Mouse (Mus musculus) spleen, postnatal 4 days (tissue): ENCODE data around the gene Syngr3.
"Not testable (repeated sequence)": the region's sequence is repeated elsewhere in the genome, so short reads cannot be mapped to it uniquely, and the experiment has no call there.

Experiments used
- DNase-seq, 2 experiments: peaks; one replicate each; pipeline ENCODE4 v3.0.0; 2022; ENCODE audit warnings: low spot score in 2 of 2

Gene Syngr3

DNA sequence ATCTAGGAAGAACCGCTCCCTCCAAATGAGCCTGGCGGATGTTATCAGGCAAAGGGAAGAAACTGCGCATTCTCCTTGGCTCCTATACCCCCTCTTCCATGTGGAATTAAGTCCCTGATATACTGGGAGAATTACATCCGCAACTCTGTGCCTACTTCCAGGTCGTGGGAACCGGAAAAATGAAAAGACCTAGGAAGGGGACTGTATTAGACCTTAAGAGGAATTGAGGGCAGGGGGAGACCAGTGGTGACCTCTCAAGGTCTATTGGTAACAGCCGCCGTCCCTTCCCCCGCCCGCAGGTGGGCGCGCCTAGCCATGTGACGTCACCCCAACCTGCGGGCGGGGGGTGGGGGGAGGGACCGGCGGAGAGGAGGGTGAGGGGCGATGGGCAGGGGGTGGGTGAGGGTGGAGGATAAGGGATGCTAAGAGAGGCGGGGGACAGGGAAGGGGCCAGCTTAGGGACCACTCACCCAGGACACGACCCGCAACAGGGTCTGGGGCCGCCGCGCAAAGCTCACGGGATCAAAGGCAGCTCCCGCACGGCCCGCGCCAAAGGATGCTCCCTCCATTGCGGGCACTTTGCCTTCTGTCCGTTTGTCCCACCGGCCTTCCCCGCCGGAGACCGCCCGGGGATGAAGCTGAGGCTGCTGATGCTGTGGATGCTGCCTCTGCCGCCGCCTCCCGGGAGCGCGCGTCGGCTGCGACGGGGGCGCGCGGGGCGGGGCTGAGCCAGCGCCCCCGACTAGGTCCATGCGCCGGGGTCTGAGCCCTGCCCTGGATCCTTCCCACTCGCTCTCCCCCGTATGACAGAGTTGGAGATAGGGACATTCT is at the start of gene Syngr3:
Gene Syngr3 (minus strand): TSS at position 705 of the 831 bp plus-strand sequence.
- no peak for DNase-seq

DNA sequence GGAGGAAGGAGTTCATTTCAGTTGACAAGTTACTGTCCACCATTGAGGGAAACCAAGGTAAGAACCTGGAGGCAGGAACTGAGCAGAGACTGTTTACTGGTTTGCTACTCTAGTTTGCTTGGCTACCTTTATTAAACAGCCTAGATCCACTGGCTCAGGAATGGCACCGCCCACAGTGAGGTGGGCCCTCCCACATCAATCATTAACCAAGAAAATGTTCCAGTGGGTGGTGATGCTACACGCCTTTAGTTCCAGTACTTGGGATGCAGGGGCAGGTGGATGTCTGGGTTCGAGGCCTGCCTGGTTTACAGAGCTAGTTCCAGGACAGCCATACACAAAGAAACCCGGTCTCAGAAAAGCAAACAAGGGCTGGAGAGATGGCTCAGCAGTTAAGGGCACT is 48.5 kb upstream of the Syngr3 start:
- no peak for DNase-seq

DNA sequence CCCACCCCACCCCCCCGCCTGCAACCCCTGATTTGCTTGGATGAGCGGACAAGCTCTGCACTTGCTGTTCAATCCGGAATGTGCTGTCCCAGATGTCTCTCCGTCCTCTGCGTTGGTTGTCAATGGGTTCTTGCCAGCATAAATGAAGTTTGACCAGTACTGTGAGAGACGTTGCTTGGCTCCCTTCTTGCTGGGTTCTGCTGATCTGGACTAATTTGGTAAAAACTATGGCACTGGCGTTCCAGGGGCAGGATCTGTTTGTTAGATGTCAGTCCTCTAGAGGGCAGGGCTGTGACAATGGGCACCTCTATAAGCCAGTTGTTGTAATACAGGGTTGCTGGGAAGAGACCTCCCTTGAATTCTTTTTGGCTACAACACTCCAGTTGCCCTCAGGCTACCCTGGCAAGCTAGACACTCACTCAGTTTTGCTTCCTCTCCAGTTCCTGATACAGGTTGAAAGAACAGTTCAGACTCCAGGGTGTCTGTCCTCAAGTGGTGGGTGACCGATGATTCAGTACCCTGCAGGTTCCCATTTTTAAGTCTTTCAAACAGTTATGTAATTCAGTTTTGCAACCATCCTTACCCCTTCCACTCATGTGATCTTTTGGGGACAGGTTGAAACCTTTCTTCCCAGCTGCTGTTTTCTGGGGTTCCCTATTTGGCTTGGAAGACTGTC is 47.5 kb upstream of the Syngr3 start:
- peak in 1 of 2 experiments; percentile 63 for DNase-seq

DNA sequence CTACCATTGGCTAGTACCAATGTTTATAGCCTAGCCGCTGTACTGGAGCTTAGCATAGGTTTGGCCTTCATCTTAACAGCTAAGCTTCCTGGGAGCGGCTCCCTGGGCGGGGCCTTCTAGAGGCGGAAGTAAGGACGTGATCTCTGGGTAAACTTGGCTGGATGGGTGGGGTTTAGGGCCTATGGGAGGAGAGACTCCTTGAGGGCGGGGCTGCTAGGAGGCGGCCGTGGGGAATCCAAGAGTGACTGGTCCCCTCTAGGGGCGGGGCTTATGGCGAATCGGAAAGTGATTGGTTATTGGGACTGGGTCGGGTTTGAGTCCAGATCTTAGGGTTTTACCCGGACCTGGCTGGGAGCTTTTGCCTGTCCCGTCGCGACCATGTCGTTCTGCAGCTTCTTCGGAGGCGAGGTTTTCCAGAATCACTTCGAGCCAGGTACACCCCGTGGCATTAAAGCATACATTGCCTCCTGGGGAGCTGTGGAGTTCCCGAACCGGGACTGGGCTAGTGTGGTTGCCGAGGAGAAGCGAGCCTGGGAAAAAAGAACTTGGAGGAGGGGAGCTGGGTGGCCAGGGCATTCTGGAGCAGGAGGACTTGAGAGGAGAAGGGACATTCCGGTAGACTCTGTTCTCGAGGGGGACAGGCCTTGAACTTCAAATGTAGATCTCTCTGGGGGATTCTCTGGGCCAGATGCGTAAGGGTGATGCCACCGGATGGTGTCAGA is 46.7 kb upstream of the Syngr3 start, which contains the start of gene Msrb1:
Gene Msrb1 (plus strand): TSS at position 313 of the 722 bp plus-strand sequence.
- peak; percentile 96 to 97 for DNase-seq

DNA sequence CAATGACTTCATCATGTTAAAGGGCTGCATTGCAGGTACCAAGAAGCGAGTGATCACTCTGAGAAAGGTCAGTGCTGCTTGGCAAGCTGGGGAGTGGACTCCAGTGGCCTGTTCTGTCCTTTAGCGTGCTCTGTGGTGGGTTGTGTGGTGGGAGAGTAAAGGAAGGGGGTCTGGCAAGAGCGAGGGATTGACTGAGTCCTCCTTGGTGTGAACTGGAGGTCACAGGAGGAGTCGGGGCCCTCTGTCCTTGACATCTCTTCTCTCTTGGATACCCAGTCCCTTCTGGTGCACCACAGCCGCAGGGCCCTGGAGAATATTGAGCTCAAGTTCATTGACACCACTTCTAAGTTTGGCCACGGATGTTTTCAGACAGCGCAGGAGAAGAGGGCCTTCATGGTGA is 45.7 kb upstream of the Syngr3 start:
- peak in 1 of 2 experiments; percentile 65 for DNase-seq

DNA sequence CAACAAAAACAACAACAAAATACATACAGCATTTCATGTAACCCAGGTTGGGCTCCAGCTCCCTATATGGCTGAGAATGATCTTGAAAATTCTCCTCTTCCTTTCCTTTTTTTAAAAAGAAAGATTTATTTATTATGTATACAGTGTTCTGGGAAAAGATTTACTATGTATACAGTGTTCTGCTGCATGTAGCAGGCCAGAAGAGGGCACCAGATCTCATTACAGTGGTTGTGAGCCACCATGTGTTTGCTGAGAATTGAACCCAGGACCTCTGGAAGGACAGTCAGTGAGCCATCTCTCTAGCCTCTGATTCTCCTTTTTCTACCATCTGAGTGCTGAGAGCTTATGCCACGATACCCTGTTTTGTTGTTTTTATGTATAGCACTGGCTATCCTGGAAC is 44.8 kb upstream of the Syngr3 start:
- no peak for DNase-seq

DNA sequence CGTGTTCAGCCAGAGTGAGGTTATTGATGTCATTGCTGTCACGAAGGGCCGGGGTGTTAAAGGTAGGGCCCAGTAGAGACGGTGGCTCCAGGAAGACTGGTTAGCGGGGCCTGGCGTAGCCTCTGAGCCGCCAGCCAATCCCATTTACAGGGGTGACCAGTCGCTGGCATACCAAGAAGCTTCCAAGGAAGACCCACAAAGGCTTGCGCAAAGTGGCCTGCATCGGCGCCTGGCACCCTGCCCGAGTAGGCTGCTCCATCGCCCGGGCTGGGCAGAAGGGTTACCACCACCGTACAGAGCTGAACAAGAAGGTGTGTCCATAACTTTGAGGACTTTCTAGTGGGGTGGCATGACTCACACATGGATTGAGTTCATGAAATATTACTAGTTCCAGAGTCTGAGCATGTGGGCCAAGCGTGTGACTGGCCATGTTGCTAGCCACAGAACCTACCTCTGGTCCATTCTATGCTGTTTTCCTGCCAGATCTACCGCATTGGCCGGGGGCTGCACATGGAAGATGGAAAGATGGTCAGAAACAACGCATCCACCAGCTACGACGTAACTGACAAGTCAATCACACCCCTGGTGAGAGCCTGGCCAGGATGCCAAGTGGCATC is 43.8 kb upstream of the Syngr3 start:
- peak in 1 of 2 experiments; percentile 64 for DNase-seq

DNA sequence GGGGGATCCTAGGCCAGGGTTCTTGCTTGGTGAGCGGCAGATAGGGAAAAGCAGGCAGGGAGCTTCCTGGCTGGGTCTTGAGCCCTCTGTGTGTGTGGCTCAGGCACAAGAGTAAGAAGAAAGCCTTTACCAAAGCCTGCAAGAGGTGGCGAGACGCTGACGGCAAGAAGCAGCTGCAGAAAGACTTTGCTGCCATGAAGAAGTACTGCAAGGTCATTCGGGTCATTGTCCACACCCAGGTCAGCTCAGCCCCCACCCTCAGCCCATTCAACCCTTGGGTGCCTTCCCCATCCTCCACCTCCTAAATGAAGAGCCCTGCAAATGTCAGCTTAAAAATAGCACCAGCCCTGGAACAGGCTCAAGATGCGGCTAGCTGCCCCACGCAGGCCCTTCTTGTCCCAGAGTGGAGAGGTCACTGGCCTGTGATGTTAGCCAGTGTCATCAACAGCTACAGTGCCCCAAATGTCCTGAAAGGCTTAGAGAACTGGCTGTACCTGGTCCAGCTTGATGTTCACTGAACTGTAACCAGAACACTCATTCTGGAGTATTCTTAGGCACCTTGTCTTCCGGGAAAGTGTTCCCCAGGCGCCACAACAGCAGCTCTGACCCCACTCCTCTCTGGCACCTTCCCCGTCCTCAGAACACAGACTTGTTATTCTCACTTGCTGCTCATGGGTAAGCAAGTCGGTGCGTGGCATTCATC is 42.6 kb upstream of the Syngr3 start:
- peak in 1 of 2 experiments; percentile 53 for DNase-seq

DNA sequence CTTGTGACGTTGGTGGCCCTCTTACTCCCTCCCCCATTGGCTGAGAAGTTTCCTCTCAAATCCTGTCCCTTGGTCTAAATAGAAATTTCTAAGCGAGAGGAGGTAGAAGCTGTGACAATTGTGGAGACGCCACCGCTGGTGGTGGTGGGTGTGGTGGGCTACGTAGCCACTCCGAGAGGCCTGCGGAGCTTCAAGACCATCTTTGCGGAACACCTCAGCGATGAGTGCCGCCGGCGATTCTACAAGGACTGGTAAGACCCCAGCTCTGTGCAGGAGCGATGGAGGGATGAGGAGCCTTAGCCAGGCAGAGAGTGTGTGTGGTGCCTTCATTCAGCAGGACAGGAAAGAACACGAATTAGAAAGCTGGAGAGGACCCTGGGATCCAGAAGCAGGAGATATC is 41.0 kb upstream of the Syngr3 start:
- DNase-seq = peak in 1 of 2 experiments; percentile 60

DNA sequence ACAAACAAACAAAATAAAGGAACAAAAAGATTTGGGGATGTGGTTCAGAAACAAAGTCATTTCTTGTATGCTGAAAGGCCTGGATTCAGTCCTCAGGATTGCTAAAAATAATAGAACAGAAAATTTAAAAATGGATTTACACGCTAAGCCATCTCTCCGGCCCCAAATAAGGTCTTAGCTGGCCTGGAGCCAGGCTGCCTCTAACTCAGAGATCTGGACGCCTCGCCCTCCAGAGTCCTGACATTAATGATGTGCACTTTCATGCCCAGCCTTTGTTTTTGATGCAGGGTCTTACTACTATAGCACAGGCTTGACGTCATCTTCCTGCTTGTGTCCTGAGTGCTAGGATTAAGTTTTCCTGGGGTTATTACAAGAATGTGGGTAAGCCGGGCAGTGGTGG is 39.3 kb upstream of the Syngr3 start:
- DNase-seq = no peak

DNA sequence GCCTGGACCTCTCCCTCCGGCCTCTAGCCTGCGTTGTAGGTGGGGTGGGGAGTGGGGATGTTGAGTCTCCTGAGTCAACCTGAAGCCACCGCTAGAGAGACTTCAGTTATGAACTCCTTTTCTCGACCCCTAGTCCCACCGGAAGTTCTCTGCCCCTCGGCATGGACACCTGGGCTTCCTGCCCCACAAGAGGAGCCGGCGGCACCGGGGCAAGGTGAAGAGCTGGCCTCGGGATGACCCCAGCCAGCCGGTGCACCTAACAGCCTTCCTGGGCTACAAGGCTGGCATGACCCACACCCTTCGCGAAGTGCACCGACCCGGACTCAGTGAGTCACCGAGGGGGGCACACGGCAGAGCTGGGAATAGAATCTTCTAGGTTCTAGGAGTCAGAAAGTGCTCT is 38.4 kb upstream of the Syngr3 start:
- DNase-seq = peak in 1 of 2 experiments; percentile 60

DNA sequence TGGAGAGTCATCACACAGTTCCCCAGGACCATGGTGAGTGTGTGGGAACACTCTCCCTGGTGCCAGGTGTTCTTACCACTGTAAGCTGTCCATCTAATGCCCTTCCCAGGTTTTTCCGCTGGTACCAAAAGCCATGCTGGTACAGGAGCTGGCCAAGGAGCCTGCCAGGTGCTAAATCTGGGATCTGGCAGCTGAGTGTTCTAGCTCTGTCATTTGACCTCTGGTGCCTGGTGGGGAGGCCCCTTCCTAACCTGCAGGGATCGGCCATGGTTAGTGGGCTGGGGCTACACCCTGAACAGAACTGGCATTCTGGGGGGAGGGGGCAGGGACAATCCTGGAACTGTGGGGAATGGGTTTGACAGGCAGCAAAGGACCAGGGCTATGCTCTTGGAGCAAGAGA is 37.9 kb upstream of the Syngr3 start, which contains the start of gene Rpl3l:
Gene Rpl3l (plus strand): TSS at position 203 of the 400 bp plus-strand sequence.
- peak in 1 of 2 experiments; percentile 57 for DNase-seq

DNA sequence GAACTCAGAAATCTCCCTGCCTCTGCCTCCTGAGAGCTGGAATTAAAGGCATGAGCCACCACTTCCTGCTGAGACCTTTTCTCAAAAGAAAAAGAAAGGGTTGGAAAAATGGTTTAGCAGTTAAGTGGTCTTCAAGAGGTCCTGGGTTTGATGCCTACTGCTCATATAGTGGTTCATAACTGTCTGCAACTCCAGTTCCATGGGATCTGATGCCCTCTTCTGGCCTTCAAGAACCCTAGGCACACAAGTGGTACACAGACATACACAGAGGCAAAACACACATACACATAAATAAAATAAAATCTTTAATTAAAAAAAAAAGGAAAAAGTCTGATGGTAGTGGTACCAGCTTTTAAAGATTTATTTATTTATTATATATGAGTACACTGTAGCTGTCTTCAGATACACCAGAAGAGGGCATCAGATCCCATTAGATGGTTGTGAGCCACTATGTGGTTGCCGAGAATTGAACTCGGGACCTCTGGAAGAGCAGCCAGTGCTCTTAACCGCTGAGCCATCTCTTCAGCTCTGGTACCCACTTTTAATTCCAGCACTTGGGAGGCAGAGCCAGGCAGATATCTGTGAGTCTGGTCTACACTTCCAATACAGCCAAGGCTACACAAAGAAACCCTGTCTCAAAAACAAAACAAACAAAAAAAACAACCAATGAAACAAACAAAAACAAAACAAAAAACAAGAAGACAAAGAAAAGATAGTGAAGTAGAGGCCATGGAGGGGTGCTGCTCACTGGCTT is 36.1 kb upstream of the Syngr3 start:
- no peak for DNase-seq

DNA sequence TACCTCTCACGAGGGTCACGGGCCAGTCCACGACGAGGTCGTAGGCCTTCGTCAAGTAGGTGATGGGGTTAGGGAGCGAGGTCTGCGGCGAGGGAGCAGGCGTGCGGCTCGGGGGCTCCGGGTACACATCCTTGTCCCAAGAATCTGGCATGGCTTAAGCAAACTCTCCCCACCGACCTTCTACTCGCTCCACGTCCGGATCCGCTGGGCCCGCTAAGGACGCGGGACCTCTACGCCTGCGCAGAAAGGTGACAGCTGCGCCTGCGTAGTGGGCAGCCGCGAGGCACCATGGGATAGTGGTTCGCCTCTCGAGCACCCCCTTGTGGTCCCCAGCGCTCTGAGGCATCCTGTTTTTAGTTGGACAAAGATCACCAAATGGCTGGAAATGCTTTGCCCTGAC is 34.4 kb upstream of the Syngr3 start, which contains the start of gene Ndufb10:
Gene Ndufb10 (minus strand): TSS at position 295 of the 400 bp plus-strand sequence.
- peak; percentile 97 to 100 for DNase-seq

DNA sequence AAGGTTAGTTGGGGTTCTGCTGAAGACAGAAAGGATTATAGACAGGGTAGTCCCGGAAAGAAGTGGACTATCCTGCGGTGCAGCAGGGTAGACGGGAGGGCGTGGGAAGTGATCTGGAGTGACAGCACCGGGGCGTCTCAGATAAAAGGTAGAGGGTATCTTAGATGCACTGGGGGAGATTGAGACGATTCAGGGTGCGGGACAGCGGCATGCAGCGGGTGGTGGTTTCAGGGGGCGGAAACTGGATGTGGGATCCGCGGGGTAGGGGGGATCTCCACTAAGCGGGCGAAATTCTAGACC is 34.1 kb upstream of the Syngr3 start:
- DNase-seq = peak in 1 of 2 experiments; percentile 47

DNA sequence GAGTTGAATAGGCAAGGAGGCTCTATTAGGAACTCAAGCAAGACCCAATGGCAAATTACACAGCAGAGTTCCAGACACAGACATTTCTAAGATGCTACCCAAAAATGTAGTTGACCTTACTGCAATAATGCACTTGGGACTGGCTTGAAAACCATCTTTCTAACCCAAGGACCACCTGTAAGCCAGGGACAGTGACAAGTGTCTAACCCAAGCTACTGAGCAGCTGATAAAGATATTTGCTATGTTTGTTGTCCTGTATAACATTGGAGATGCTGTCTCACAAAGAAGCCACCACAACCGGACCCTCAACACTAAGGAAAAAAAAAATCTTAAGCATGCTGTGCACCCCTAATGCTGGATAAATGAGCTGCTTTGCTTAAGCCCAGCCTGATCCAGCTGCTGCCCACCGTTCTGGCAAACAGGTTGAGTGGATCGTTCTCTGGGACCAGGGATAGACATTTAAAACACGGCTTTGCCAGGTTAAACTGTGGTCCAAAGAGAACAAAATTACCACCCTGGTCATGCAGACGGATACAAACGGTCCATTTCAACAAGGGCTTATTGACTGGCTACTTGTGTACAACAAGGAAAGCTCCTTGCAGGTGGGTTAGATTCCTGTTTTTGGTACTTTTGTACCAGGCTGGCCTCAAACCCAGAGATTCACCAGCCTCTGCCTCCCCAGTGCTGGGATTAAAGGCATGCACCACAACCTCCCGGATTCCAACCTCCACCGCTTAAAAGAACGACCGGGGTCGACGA is 33.5 kb upstream of the Syngr3 start:
- DNase-seq = peak in 1 of 2 experiments; percentile 60

DNA sequence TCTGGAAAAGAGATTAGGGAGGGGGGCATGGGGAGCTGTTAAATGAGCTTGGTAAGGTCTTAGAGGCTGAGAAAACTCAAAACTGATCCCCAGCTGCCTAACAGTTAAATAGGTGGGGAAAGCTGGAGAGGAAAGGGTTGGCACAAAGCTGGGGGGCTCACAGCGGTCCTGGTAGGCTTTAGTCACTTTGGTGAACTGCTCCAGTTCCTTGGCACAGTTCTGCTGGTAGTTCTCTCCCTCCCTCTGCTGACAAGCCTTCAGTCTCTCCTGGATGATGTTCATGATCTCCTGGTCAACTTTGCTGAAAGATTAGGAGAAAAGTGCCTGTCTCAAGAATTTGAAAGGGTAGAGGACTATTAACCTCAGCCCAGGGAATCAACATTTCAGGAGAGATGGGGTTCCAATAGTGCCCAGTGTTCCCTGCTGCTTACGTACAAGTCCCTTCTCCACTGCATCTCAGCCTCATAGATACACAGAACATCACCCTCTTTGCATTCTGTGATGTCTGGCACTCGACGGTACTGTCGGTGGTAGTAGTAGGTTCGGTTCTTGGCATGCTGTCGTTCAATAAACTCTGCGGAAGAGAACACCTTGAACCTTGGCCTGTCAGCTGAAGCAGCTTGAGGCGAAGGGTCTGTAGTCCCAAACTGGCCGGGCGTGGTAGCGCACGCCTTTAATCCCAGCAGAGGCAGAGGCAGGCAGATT is 32.6 kb upstream of the Syngr3 start:
- peak in 1 of 2 experiments; percentile 61 for DNase-seq

DNA sequence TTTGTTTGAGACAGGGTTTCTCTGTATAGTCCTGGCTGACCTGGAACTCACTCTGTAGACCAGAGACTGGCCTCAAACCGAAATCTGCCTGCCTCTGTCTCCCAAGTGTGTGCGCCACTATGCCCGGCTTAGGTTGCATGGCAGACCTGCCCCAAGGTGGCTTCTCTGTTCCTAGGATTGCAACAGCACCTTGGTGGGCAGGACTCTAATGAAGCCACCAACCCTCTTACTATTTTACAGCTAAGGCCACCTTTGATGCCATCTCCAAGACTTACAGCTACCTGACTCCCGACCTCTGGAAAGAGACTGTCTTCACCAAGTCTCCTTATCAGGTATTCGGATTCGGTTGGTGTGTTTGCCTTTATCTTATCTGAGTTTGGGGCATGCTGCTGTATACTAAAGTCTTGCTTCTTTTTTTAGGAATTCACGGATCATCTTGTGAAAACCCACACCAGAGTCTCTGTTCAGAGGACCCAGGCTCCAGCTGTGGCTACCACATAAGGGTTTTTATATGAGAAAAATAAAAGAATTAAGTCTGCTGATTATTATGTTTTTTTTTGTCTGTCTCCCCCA is 31.7 kb upstream of the Syngr3 start:
- not testable (repeated sequence) for DNase-seq

DNA sequence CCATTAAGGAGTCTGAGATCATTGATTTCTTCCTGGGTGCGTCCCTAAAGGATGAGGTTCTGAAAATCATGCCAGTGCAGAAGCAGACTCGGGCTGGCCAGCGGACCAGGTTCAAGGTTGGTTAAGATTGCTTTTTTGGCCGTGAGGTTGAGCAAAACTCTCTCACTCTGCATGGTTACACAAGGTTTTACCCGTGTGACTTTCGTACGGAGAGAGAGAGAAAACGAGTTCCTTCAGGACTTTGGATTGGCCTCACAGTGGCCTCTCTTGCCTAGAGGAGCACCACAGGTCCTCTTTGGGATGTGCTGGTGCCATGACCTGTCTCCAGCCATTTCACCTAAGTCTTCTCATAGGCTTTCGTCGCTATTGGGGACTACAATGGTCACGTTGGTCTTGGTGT is 30.9 kb upstream of the Syngr3 start:
- peak in 1 of 2 experiments; percentile 62 for DNase-seq
